Comparison of ENCODE assay signal across 9 mouse cellular contexts in genomic region chr19:46321101-46321943, GRCm38 (mm10). TPM values are rescaled to one million over a fixed set of nuclear protein-coding genes. Genes with fewer than 3 reads are reported as not detected.
DNase-seq lines count a peak whose midpoint lies in the region; ATAC-seq and TF ChIP-seq lines count a peak whose summit lies in the region.
"Had no signal": no experiment of that assay in that cellular context is flagged by ENCODE, and none has a peak within 500 bp of the region (broad histone marks: within the 10 kb centered on the region; RNA-seq: fewer than 3 reads in every experiment).

No protein-coding gene starts in this region.

- H3K27me3 ChIP-seq in hindbrain, embryonic 15.5 days, result peaks cover 15% of the 10 kb centered on the region; the same call in 1 of the 2 replicates
- H3K27me3 ChIP-seq in neural tube, embryonic 15.5 days (replicated peaks), result peaks cover 42% of the 10 kb centered on the region

- TF ChIP-seq CTCF in gastrocnemius, adult 2 months (IDR thresholded peaks at IDR 0.05), result no peak

- H3K4me1 ChIP-seq in hindbrain, embryonic 15.5 days (replicated peaks), result peaks cover 90% of the 10 kb centered on the region
- peaks cover 93% of the 10 kb centered on the region for H3K4me1 ChIP-seq in neural tube, embryonic 15.5 days

- H3K4me3 ChIP-seq in hindbrain, embryonic 15.5 days, result no peak overlapping the region
- no peak overlapping the region for H3K4me3 ChIP-seq in neural tube, embryonic 15.5 days (replicated peaks)
- H3K4me3 ChIP-seq in gastrocnemius, adult 2 months, result no peak overlapping the region
- H3K4me3 ChIP-seq: embryonic facial prominence, embryonic 15.5 days had no signal

- WGBS in hindbrain, embryonic 15.5 days, result 13% methylated on average over 6 of the region's 6 CpGs
- 17% methylated on average over 6 of the region's 6 CpGs for WGBS in neural tube, embryonic 15.5 days

- H3K36me3 ChIP-seq in hindbrain, embryonic 15.5 days, result no peaks in the 10 kb centered on the region
- no peaks in the 10 kb centered on the region for H3K36me3 ChIP-seq in neural tube, embryonic 15.5 days
- H3K36me3 ChIP-seq: embryonic facial prominence, embryonic 15.5 days had no signal

- H3K9me3 ChIP-seq in hindbrain, embryonic 15.5 days, result no peaks in the 10 kb centered on the region
- no peaks in the 10 kb centered on the region for H3K9me3 ChIP-seq in neural tube, embryonic 15.5 days (replicated peaks)
- H3K9me3 ChIP-seq: embryonic facial prominence, embryonic 15.5 days had no signal

- peak; percentile 33 for DNase-seq in adrenal gland, postnatal 14 days
- DNase-seq in adrenal gland, postnatal 25 days, result no peak
- DNase-seq in B cell, adult 2 months, result peak; percentile 66 to 67
- peak; percentile 83 to 85 for DNase-seq in cerebellum, postnatal 14 days
- no peak for DNase-seq in heart, postnatal 10 days
- no peak for DNase-seq in gastrocnemius, adult 2 months

- H3K27ac ChIP-seq in hindbrain, embryonic 15.5 days (replicated peaks), result peak overlapping the region; percentile 69
- H3K27ac ChIP-seq in neural tube, embryonic 15.5 days (replicated peaks), result peak overlapping the region; percentile 67
- no peak overlapping the region for H3K27ac ChIP-seq in gastrocnemius, adult 2 months

- H3K9ac ChIP-seq in hindbrain, embryonic 15.5 days, result peak overlapping the region; percentile 30; the same call in 1 of the 2 replicates
- 0 out of 2 replicates have a peak overlapping the region, but pooled peaks have one; percentile 5 for H3K9ac ChIP-seq in neural tube, embryonic 15.5 days (replicated peaks)
- H3K9ac ChIP-seq: embryonic facial prominence, embryonic 15.5 days had no signal

- peak overlapping the region; percentile 43 for H3K4me2 ChIP-seq in hindbrain, embryonic 15.5 days
- peak overlapping the region; percentile 39 for H3K4me2 ChIP-seq in neural tube, embryonic 15.5 days
- H3K4me2 ChIP-seq: embryonic facial prominence, embryonic 15.5 days had no signal

- peak; percentile 19; the same call in 1 of the 2 replicates for ATAC-seq in hindbrain, embryonic 15.5 days (ENCODE audit: low FRiP score, low read depth)
- ATAC-seq in neural tube, embryonic 15.5 days (ENCODE audit: low FRiP score), result peak; percentile 15; the same call in 1 of the 2 replicates

- intact Hi-C loops in heart, postnatal 10 days (cut with DNase I), result no loop called here
- intact Hi-C loops in gastrocnemius, adult 2 months (cut with DNase I), result no loop called here

RNA-seq across cellular contexts. Expression of gene Psd, which starts 5.6 kb away (rescaled TPM):
- 6.0 and 9.3 TPM in 2 replicates for total RNA-seq in adrenal gland, postnatal 14 days (2021)
- 8.6 and 12.7 TPM in 2 replicates for total RNA-seq in adrenal gland, postnatal 25 days (2021)
- 119 and 145 TPM in 2 replicates for polyA plus RNA-seq in hindbrain, embryonic 15.5 days (2015; fragmentation: Nextera tagmentation; extraction: Ambion mirVana)
- 88.4 and 118 TPM in 2 replicates for polyA plus RNA-seq in neural tube, embryonic 15.5 days (2015; fragmentation: Nextera tagmentation; extraction: Ambion mirVana)
- 1 to 10 TPM; 2.2 to 2.9 TPM for total RNA-seq in heart, postnatal 10 days (2021)
- under 1 TPM; 0.14 to 0.36 TPM for total RNA-seq in gastrocnemius, adult 2 months (2021)

RNA-seq across cellular contexts. Expression of gene Fbxl15, which starts 6.7 kb away (rescaled TPM):
- total RNA-seq in adrenal gland, postnatal 14 days (2021), result 8.2 and 8.7 TPM in 2 replicates
- total RNA-seq in adrenal gland, postnatal 25 days (2021), result 9.8 and 13.4 TPM in 2 replicates
- 47.1 and 51.8 TPM in 2 replicates for polyA plus RNA-seq in hindbrain, embryonic 15.5 days (2015; fragmentation: Nextera tagmentation; extraction: Ambion mirVana)
- polyA plus RNA-seq in neural tube, embryonic 15.5 days (2015; fragmentation: Nextera tagmentation; extraction: Ambion mirVana), result 44.0 and 52.3 TPM in 2 replicates
- 1 to 10 TPM; 6.5 to 6.8 TPM for total RNA-seq in heart, postnatal 10 days (2021)
- total RNA-seq in gastrocnemius, adult 2 months (2021), result 1 to 10 TPM; 2.9 to 3.8 TPM

RNA-seq across cellular contexts. Expression of gene Cuedc2, which starts 17.2 kb away (rescaled TPM):
- total RNA-seq in adrenal gland, postnatal 14 days (2021), result 71.8 and 77.5 TPM in 2 replicates
- total RNA-seq in adrenal gland, postnatal 25 days (2021), result 64.1 and 81.8 TPM in 2 replicates
- 336 and 347 TPM in 2 replicates for polyA plus RNA-seq in hindbrain, embryonic 15.5 days (2015; fragmentation: Nextera tagmentation; extraction: Ambion mirVana)
- polyA plus RNA-seq in neural tube, embryonic 15.5 days (2015; fragmentation: Nextera tagmentation; extraction: Ambion mirVana), result 322 and 350 TPM in 2 replicates
- 100 to 1,000 TPM in 1 of 2 experiments, 10 to 100 TPM in 1; 99.6 to 107 TPM for total RNA-seq in heart, postnatal 10 days (2021)
- 10 to 100 TPM; 58.2 to 67.6 TPM for total RNA-seq in gastrocnemius, adult 2 months (2021)

RNA-seq across cellular contexts. Expression of gene Nfkb2, which starts 17.2 kb away (rescaled TPM):
- total RNA-seq in adrenal gland, postnatal 14 days (2021), result 28.3 and 34.1 TPM in 2 replicates
- total RNA-seq in adrenal gland, postnatal 25 days (2021), result 42.4 and 44.3 TPM in 2 replicates
- 2.8 and 3.3 TPM in 2 replicates for polyA plus RNA-seq in hindbrain, embryonic 15.5 days (2015; fragmentation: Nextera tagmentation; extraction: Ambion mirVana)
- 2.4 and 10.0 TPM in 2 replicates for polyA plus RNA-seq in neural tube, embryonic 15.5 days (2015; fragmentation: Nextera tagmentation; extraction: Ambion mirVana)
- total RNA-seq in heart, postnatal 10 days (2021), result 10 to 100 TPM; 16.1 to 20.4 TPM
- total RNA-seq in gastrocnemius, adult 2 months (2021), result 1 to 10 TPM; 8.2 to 8.5 TPM

RNA-seq across cellular contexts. Expression of gene Mfsd13a, which starts 19.6 kb away (rescaled TPM):
- 5.1 and 5.4 TPM in 2 replicates for total RNA-seq in adrenal gland, postnatal 14 days (2021)
- total RNA-seq in adrenal gland, postnatal 25 days (2021), result 6.3 and 8.8 TPM in 2 replicates
- 12.3 and 12.5 TPM in 2 replicates for polyA plus RNA-seq in hindbrain, embryonic 15.5 days (2015; fragmentation: Nextera tagmentation; extraction: Ambion mirVana)
- polyA plus RNA-seq in neural tube, embryonic 15.5 days (2015; fragmentation: Nextera tagmentation; extraction: Ambion mirVana), result 13.2 and 13.9 TPM in 2 replicates
- 1 to 10 TPM; 3.4 to 4.6 TPM for total RNA-seq in heart, postnatal 10 days (2021)
- total RNA-seq in gastrocnemius, adult 2 months (2021), result 1 to 10 TPM in 1 of 2 experiments, under 1 TPM in 1; 0.82 to 1.2 TPM

Comparison
In these comparisons a context has a peak if more than half of its experiments do, and no peak if none do; other contexts are left out.
1. DNase-seq: peak in adrenal gland, postnatal 14 days (single experiment), B cell, adult 2 months (2 of 2) and cerebellum, postnatal 14 days (2 of 2); none in adrenal gland, postnatal 25 days (single experiment), heart, postnatal 10 days (0 of 2) and gastrocnemius, adult 2 months (single experiment).